In genomic region chr15:81698532-81698931, GRCm38 (mm10) we compare ENCODE assay signal across 20 mouse cellular contexts. TPM values are rescaled to one million over a fixed set of nuclear protein-coding genes. Genes with fewer than 3 reads are reported as not detected.
DNase-seq lines count a peak whose midpoint lies in the region; ATAC-seq and TF ChIP-seq lines count a peak whose summit lies in the region.
"Had no signal": no experiment of that assay in that cellular context is flagged by ENCODE, and none has a peak within 500 bp of the region (broad histone marks: within the 10 kb centered on the region; RNA-seq: fewer than 3 reads in every experiment).

No protein-coding gene starts in this region.

- no peaks in the 10 kb centered on the region for H3K9me3 ChIP-seq in liver, embryonic 14.5 days (ENCODE audit: control insufficient read depth, low read length)
- H3K9me3 ChIP-seq in liver, embryonic 12.5 days (replicated peaks) = no peaks in the 10 kb centered on the region
- H3K9me3 ChIP-seq: heart, embryonic 10.5 days; liver, embryonic 13.5 days; midbrain, embryonic 13.5 days; neural tube, embryonic 12.5 days had no signal

- ATAC-seq in liver, embryonic 14.5 days (ENCODE audit: insufficient read depth) = no peak
- ATAC-seq in liver, embryonic 12.5 days = no peak
- ATAC-seq in megakaryocyte progenitor cell, adult 5-6 weeks (replicated peaks; ENCODE audit: poor library complexity) = peak; percentile 41
- ATAC-seq: forebrain, postnatal 0 days; hindbrain, postnatal 0 days; intestine, embryonic 16.5 days; midbrain, embryonic 13.5 days had no signal

- TF ChIP-seq CTCF in liver, embryonic 14.5 days (IDR thresholded peaks at IDR 0.05; ENCODE audit: low read depth) = no peak

- no peak for TF ChIP-seq EP300 in liver, embryonic 14.5 days (IDR thresholded peaks at IDR 0.05; ENCODE audit: low read depth)

- no peak overlapping the region for H3K27ac ChIP-seq in liver, embryonic 14.5 days
- H3K27ac ChIP-seq in liver, embryonic 12.5 days = no peak overlapping the region
- H3K27ac ChIP-seq: heart, embryonic 10.5 days; hindbrain, postnatal 0 days; liver, embryonic 13.5 days; midbrain, embryonic 13.5 days; neural tube, embryonic 12.5 days; stomach, postnatal 0 days had no signal

- no peaks in the 10 kb centered on the region; a peak in 1 of 4 replicates for H3K4me1 ChIP-seq in liver, embryonic 14.5 days (replicated peaks; ENCODE audit: control insufficient read depth in 2 of 2, insufficient read depth in 2 of 2, low read length in 1 of 2)
- peaks cover 20% of the 10 kb centered on the region for H3K4me1 ChIP-seq in liver, embryonic 12.5 days

- H3K36me3 ChIP-seq in liver, embryonic 14.5 days (replicated peaks; ENCODE audit: control insufficient read depth, insufficient read depth, low read depth) = peaks cover 3% of the 10 kb centered on the region
- H3K36me3 ChIP-seq in liver, embryonic 12.5 days = peaks cover 18% of the 10 kb centered on the region

- H3K9ac ChIP-seq in liver, embryonic 14.5 days (replicated peaks) = no peak overlapping the region
- no peak overlapping the region for H3K9ac ChIP-seq in liver, embryonic 12.5 days
- H3K9ac ChIP-seq: forebrain, postnatal 0 days; liver, embryonic 13.5 days; midbrain, embryonic 13.5 days; neural tube, embryonic 12.5 days had no signal

- peaks cover 26% of the 10 kb centered on the region for H3K27me3 ChIP-seq in liver, embryonic 14.5 days (ENCODE audit: control insufficient read depth, insufficient read depth, low read length)
- H3K27me3 ChIP-seq in liver, embryonic 12.5 days (replicated peaks) = peaks cover 40% of the 10 kb centered on the region

- no peak overlapping the region for H3K4me3 ChIP-seq in liver, embryonic 14.5 days (ENCODE audit: insufficient read depth in 1 of 2, low read depth in 2 of 2, low read length in 2 of 2)
- no peak overlapping the region for H3K4me3 ChIP-seq in liver, embryonic 12.5 days
- H3K4me3 ChIP-seq: heart, embryonic 10.5 days; liver, embryonic 13.5 days; midbrain, embryonic 13.5 days; neural tube, embryonic 12.5 days had no signal

- 36% methylated on average over 2 of the region's 2 CpGs for WGBS in liver, embryonic 14.5 days (ENCODE audit: insufficient replicate concordance)
- 38% methylated on average over 2 of the region's 2 CpGs for WGBS in liver, embryonic 12.5 days (ENCODE audit: insufficient replicate concordance)

- DNase-seq in liver, embryonic 14.5 days (ENCODE audit: low read depth in 3 of 3, low spot score in 3 of 3) = peak; percentile 19 to 36 (median 28)
- DNase-seq in 3T3-L1 (ENCODE audit: low read depth, low spot score) = peak; percentile 29
- DNase-seq in brain, adult 2 months (ENCODE audit: low read depth, low spot score) = peak; percentile 11
- no peak for DNase-seq in gastrocnemius, postnatal 25 days
- DNase-seq in cerebellum, adult 11 months = no peak
- DNase-seq in frontal cortex, postnatal 36 days (ENCODE audit: low spot score in 2 of 2) = no peak
- DNase-seq: adrenal gland, adult 8-10 months; layer of hippocampus, postnatal 36 days; right cerebral cortex, postnatal 14 days had no signal

- no peak overlapping the region for H3K4me2 ChIP-seq in liver, embryonic 14.5 days (ENCODE audit: low read depth)
- H3K4me2 ChIP-seq in liver, embryonic 12.5 days = no peak overlapping the region
- H3K4me2 ChIP-seq: liver, embryonic 13.5 days; midbrain, embryonic 13.5 days; neural tube, embryonic 12.5 days had no signal

RNA-seq across cellular contexts. Expression of gene Chadl, which starts 1.4 kb away (rescaled TPM):
- polyA plus RNA-seq in liver, embryonic 14.5 days (2012; rRNA removed) = 0.20 and 0.28 TPM in 2 replicates
- 0.25 and 0.33 TPM in 2 replicates for polyA plus RNA-seq in liver, embryonic 14.5 days (2014; fragmentation: Nextera tagmentation; extraction: Ambion mirVana)
- polyA plus RNA-seq in liver, embryonic 12.5 days (2016; fragmentation: Nextera tagmentation; extraction: Ambion mirVana) = 0.38 and 0.48 TPM in 2 replicates
- total RNA-seq in megakaryocyte progenitor cell, adult 5-6 weeks (2015) = 0.57 and 0.59 TPM in 2 replicates
- total RNA-seq in megakaryocyte progenitor cell, adult 5-6 weeks (2017) = not detected in 2 replicates
- 1 to 10 TPM in 1 of 2 experiments, under 1 TPM in 1; 0.70 to 1.2 TPM for total RNA-seq in gastrocnemius, postnatal 25 days (2021)
- polyA plus RNA-seq: G1E had no signal

RNA-seq across cellular contexts. Expression of gene L3mbtl2, which starts 34.8 kb away (rescaled TPM):
- 8.9 and 10.7 TPM in 2 replicates for polyA plus RNA-seq in liver, embryonic 14.5 days (2012; rRNA removed)
- polyA plus RNA-seq in liver, embryonic 14.5 days (2014; fragmentation: Nextera tagmentation; extraction: Ambion mirVana) = 10.4 and 12.0 TPM in 2 replicates
- polyA plus RNA-seq in liver, embryonic 12.5 days (2016; fragmentation: Nextera tagmentation; extraction: Ambion mirVana) = 29.0 and 29.6 TPM in 2 replicates
- total RNA-seq in megakaryocyte progenitor cell, adult 5-6 weeks (2015) = 17.3 and 19.9 TPM in 2 replicates
- total RNA-seq in megakaryocyte progenitor cell, adult 5-6 weeks (2017) = 30.9 and 35.1 TPM in 2 replicates
- total RNA-seq in gastrocnemius, postnatal 25 days (2021) = 1 to 10 TPM; 5.7 to 7.0 TPM

RNA-seq across cellular contexts. Expression of gene Zc3h7b, which starts 46.3 kb away (rescaled TPM):
- 5.2 and 5.7 TPM in 2 replicates for polyA plus RNA-seq in liver, embryonic 14.5 days (2012; rRNA removed)
- 4.0 and 5.3 TPM in 2 replicates for polyA plus RNA-seq in liver, embryonic 14.5 days (2014; fragmentation: Nextera tagmentation; extraction: Ambion mirVana)
- 9.8 and 10.0 TPM in 2 replicates for polyA plus RNA-seq in liver, embryonic 12.5 days (2016; fragmentation: Nextera tagmentation; extraction: Ambion mirVana)
- 19.3 and 20.5 TPM in 2 replicates for total RNA-seq in megakaryocyte progenitor cell, adult 5-6 weeks (2015)
- total RNA-seq in megakaryocyte progenitor cell, adult 5-6 weeks (2017) = 16.0 and 17.8 TPM in 2 replicates
- 10 to 100 TPM; 29.1 to 29.5 TPM for total RNA-seq in gastrocnemius, postnatal 25 days (2021)

RNA-seq across cellular contexts. Expression of gene Rangap1, which starts 46.8 kb away (rescaled TPM):
- 41.5 and 50.6 TPM in 2 replicates for polyA plus RNA-seq in liver, embryonic 14.5 days (2012; rRNA removed)
- 57.1 and 61.0 TPM in 2 replicates for polyA plus RNA-seq in liver, embryonic 14.5 days (2014; fragmentation: Nextera tagmentation; extraction: Ambion mirVana)
- polyA plus RNA-seq in liver, embryonic 12.5 days (2016; fragmentation: Nextera tagmentation; extraction: Ambion mirVana) = 113 and 121 TPM in 2 replicates
- total RNA-seq in megakaryocyte progenitor cell, adult 5-6 weeks (2015) = 44.1 and 46.9 TPM in 2 replicates
- 106 and 129 TPM in 2 replicates for total RNA-seq in megakaryocyte progenitor cell, adult 5-6 weeks (2017)
- total RNA-seq in gastrocnemius, postnatal 25 days (2021) = 10 to 100 TPM; 18.7 to 23.1 TPM

Comparison
In these comparisons a context has a peak if more than half of its experiments do, and no peak if none do; other contexts are left out.
1. DNase-seq: peak in liver, embryonic 14.5 days (3 of 3), 3T3-L1 (single experiment) and brain, adult 2 months (single experiment); none in gastrocnemius, postnatal 25 days (single experiment), cerebellum, adult 11 months (single experiment) and frontal cortex, postnatal 36 days (0 of 2).